Mouse (Mus musculus): Measurements from ENCODE around the gene Man1a2. TPM values are rescaled to one million over a fixed set of nuclear protein-coding genes. Genes with fewer than 3 reads are reported as not detected.

Man1a2 gene
- polyA plus RNA-seq (2014; fragmentation: Illumina TruSeq; extraction: RNeasy Lipid Tissue Mini Kit (QIAGEN cat#74804)): 130 TPM

GRCm38 (mm10) chr3:100685087-100685762 is at the start of gene Man1a2:
Man1a2 (minus strand) TSS chr3:100685503.

Other genes starting within 250 kb of the Man1a2 start
- 43.7 TPM for gene Tent5c, start 196.2 kb downstream of the Man1a2 start, polyA plus RNA-seq (2014; fragmentation: Illumina TruSeq; extraction: RNeasy Lipid Tissue Mini Kit (QIAGEN cat#74804))
- gene Vtcn1, start 140.0 kb upstream of the Man1a2 start, polyA plus RNA-seq (2014; fragmentation: Illumina TruSeq; extraction: RNeasy Lipid Tissue Mini Kit (QIAGEN cat#74804)): 6.8 TPM
- 1.3 TPM for gene Trim45, start 236.7 kb upstream of the Man1a2 start, polyA plus RNA-seq (2014; fragmentation: Illumina TruSeq; extraction: RNeasy Lipid Tissue Mini Kit (QIAGEN cat#74804))

All from ovary, adult 10 weeks (tissue).